Mouse (Mus musculus) spleen, postnatal 4 days (tissue): ENCODE measurements around the gene Xntrpc.
"Not testable (repeated sequence)": the region's sequence is repeated elsewhere in the genome, so short reads cannot be mapped to it uniquely, and the experiment has no call there.

Source experiments
- DNase-seq, 2 experiments: peaks; one replicate each; pipeline ENCODE4 v3.0.0; 2022; ENCODE audit warnings: low spot score in 2 of 2

Xntrpc gene

GRCm38 (mm10) chr7:102065046-102065891 lies at the start of gene Xntrpc, which contains the start of the genes Rnf121 and Xndc1:
Gene Xntrpc (plus strand): TSS chr7:102065713.
Gene Rnf121 (minus strand): TSS chr7:102065469.
Gene Xndc1 (plus strand): TSS chr7:102065511.
- peak; percentile 88 to 94 for DNase-seq

GRCm38 (mm10) chr7:102016936-102017335 lies 48.6 kb upstream of the Xntrpc start:
- no peak for DNase-seq

- DNase-seq: no peak
Measured at GRCm38 (mm10) chr7:102017452-102017851, 48.1 kb upstream of the Xntrpc start.

GRCm38 (mm10) chr7:102018034-102018433 lies 47.5 kb upstream of the Xntrpc start:
- no peak for DNase-seq

DNA sequence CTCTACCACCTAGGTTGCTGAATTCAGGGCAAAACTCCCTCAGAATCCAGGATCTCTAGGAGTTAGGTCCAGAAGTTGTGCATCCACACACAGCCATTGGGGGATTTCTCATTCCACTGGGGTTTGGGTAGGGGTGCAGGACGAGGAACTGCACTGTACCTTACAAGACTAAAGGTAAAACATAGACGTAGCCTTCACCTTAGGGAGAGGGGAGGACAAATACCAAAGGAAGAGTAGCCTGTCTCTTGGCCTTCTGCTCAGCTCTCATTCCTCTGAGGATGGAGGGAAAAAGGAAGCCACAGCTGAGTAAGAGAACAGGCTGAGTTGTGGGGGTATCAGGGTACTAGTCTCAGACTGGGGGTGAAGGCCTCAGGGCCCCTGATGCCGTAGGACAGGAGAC lies 46.9 kb upstream of the Xntrpc start, which contains the start of gene Il18bp:
Gene Il18bp, minus strand, starts transcription at position 101 of the 400 bp plus-strand sequence.
- no peak for DNase-seq

DNA sequence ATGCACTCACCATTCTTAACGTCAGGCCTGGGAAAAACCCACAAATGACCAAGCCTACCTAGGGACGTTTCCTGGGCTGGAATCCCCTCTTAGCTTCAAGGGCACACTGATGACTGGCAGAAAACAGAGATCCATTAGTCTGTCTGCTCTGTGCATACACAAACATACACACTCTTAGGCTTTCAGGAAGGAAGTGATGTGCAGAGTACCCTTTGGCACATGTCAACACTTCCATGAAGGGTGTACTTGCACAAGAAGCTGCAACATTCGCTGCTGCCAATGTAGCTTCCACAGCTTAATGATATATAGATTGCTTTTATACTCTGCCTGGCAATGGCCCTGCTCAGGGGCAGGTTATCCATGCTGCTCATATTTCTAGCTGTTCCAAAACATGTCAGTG lies 46.2 kb upstream of the Xntrpc start:
- DNase-seq: no peak

DNA sequence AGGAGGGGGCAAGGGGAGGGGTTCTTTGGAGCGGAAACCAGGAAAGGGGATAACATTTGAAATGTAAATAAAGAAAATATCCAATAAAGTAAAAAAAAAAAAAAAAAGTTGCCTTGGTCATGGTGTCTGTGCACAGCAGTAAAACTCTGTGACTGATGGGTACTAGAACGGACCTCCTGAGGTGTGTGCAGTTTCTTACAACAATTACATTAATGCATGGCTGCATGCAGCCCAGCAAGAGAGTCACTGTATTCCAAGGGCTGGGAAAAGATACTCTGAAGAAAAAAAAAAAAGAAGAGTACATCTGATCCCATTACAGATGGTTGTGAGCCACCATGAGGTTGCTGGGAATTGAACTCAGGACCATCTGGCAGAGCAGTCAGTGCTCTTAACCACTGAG lies 44.6 kb upstream of the Xntrpc start:
- not testable (repeated sequence) for DNase-seq

- no peak for DNase-seq
Measured at GRCm38 (mm10) chr7:102023821-102024220, 41.7 kb upstream of the Xntrpc start.

DNA sequence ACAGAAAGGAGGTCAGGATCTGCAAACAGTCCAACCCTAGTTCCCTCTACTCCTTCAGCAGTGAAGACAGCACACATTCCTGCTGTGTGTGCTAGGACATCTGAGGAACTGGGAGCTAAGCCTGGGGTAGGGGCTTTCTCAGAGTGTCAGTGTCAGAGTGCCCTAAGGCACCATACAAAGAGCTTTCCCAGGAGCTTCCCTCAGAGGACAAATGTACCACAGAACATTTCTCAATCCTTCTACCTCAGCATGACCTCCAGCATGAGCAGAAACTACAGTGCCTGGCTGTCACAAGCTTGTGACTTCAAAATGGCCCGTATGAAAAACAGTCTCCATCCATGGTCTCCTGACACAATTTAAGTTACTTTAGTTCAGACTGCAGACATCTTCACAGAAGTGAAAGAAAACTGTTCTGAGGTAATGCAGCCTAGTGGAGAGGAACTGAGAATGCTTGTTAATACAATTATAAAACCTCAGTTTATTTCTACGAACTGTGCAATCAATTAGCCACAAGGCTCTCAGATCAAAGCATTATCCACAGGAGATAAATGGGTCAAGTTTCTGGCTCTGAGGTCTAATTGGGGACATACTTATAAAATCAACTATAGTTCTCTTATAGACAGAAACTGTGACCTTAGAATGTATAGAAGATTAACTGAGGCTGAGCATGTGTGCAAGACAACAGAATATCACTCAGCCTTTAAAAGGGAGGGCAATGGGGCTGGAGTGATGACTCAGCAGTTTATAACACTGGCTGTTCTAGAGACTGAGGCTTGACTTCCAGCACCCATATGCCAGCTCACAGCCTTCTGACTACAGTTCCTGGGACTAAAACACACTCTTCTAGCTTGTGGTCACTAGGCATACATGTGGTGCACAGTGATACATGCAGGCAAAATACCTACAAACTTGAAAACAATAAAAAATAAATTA lies 40.1 kb upstream of the Xntrpc start:
- no peak for DNase-seq

DNA sequence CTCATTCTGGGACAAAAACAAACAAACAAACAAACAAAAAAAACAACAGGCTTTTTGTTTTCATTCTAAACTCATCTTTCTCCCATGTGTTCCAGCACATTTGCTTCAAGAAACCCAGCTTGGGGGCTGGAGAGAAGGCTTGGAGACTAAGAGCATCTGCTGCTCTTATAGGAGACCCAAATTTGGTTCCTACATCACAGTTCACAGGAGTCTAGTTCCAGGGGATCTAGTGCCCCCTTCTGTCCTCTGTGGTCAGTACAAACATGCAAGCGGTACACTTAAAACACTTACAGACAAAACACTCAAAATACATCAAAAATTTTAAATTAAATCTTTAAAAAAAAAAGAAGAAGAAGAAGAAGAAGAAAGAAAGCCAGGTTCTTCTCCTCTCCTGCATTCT lies 30.6 kb upstream of the Xntrpc start:
- DNase-seq: no peak

GRCm38 (mm10) chr7:102035534-102035933 lies 30.0 kb upstream of the Xntrpc start:
- no peak for DNase-seq

DNA sequence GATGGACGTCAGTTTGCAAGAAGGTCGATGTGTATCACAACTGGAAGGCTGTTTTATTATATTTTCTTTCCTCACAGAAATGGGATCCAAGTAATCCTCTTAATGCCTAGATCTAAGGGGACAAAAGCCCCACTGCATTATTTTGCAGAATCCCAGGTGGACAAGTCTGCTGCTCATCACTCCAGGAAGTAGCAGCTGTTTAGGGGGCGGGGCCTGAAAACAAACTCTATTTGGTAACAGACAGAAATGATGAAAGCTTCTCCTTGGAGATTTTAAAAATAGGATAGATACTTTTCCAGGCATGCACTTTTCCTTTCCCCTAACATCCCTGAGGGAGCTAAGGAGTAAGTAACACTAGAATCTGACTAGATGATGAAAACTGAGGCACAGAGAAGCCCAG lies 28.2 kb upstream of the Xntrpc start:
- no peak for DNase-seq

GRCm38 (mm10) chr7:102042314-102042713 lies 23.2 kb upstream of the Xntrpc start:
- DNase-seq: no peak

GRCm38 (mm10) chr7:102048524-102048923 lies 17.0 kb upstream of the Xntrpc start:
- not testable (repeated sequence) for DNase-seq

- no peak for DNase-seq
Measured at GRCm38 (mm10) chr7:102061353-102061752, 4.2 kb upstream of the Xntrpc start.

GRCm38 (mm10) chr7:102062203-102062602 lies 3.3 kb upstream of the Xntrpc start:
- no peak for DNase-seq

- no peak for DNase-seq
Measured at GRCm38 (mm10) chr7:102063891-102064290, 1.6 kb upstream of the Xntrpc start.

GRCm38 (mm10) chr7:102064655-102065045 lies 863 bp upstream of the Xntrpc start:
- DNase-seq: no peak

GRCm38 (mm10) chr7:102066363-102066762 lies 850 bp downstream of the Xntrpc start:
- no peak for DNase-seq

DNA sequence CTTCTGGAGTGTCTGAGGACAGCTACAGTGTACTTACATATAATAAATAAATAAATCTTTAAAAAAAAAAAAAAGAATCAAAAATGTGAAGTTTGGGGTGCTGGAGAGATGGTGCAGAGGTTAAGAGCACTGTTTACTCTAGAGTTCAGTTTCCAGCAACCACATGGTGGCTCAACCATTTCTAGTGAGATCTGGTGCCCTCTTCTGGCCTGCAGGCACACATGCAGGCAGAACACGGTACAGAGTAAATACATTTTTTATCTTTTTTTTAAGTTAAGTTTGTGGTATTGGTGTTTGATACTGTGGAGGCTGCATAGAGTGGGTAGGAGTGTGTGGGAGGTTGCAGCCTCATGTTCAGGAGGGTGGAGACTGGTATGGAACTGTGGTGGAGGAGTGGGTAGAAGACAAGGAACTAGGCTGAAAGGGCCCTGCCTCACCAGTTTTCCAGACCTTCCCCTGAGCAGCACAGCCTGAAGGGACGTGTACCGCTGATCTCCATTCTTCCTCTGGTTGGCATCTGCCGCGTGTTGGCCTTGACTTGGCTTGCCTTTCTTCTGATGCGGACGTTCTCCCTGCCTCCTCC lies 11.3 kb downstream of the Xntrpc start:
- peak in 1 of 2 experiments; percentile 73 for DNase-seq

DNA sequence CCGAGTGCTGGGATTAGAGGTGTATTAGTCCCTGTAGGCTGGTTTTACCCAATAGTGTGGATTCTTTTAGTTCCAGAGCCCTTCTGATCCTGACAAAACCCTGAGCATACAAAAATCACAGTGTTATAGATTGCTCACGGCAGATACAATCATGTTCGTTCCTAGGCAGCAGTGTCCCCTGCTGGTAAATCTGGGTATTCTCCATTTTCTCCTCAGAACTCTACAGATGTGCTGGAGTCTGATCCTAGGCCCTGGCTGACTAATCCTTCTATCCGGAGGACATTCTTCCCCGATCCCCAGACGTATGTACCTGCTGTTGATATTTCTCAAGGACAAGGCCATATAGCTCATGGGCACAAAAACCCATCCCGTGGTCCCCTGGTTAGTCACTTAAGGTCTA lies 13.0 kb downstream of the Xntrpc start:
- DNase-seq: peak in 1 of 2 experiments; percentile 60

GRCm38 (mm10) chr7:102080311-102080710 lies 14.8 kb downstream of the Xntrpc start:
- no peak for DNase-seq
